Mouse (Mus musculus): ENCODE measurements around the gene Rpl4. TPM values are rescaled to one million over a fixed set of nuclear protein-coding genes. Genes with fewer than 3 reads are reported as not detected.
A peak's percentile ranks its signal among the peaks of the same experiment; 100 is the strongest.
"Not testable (repeated sequence)": the region's sequence is repeated elsewhere in the genome, so short reads cannot be mapped to it uniquely, and the experiment has no call there.

The Rpl4 gene
- polyA plus RNA-seq, 1 experiment from 2014 or later, result 1,355 TPM

- peak; percentile 93 for DNase-seq (ENCODE audit: low spot score)
- under 1% methylated on average over 35 of the region's 35 CpGs for WGBS
- peak within 1 kb of the TSS; percentile 63 for H3K4me2 ChIP-seq (ENCODE audit: low read depth, severe bottlenecking)
- H3K9me3 ChIP-seq (ENCODE audit: control insufficient read depth, low read length), result no peaks in the 10 kb centered on the region
- H3K4me3 ChIP-seq (ENCODE audit: low read depth, low read length), result peak within 1 kb of the TSS; percentile 54
- H3K4me1 ChIP-seq (ENCODE audit: control insufficient read depth, insufficient read depth, low read length), result peaks cover 9% of the 10 kb centered on the region; the same call in 1 of the 2 replicates
- H3K36me3 ChIP-seq (ENCODE audit: control insufficient read depth, insufficient read depth, low read length), result peaks cover 27% of the 10 kb centered on the region
- H3K9ac ChIP-seq (ENCODE audit: low read length), result peak within 1 kb of the TSS; percentile 60
- peak within 1 kb of the TSS; percentile 54; the same call in 1 of the 2 replicates for H3K27ac ChIP-seq (replicated peaks; ENCODE audit: low read depth, low read length)
- ATAC-seq (ENCODE audit: insufficient number of reproducible peaks, low FRiP score, low TSS enrichment, low read depth), result peak; percentile 92
- H3K27me3 ChIP-seq (ENCODE audit: control insufficient read depth, insufficient read depth, low read length), result no peaks in the 10 kb centered on the region
These were observed 5.9 kb downstream of the Rpl4 start, which contains the start of gene Snapc5 for GRCm38 (mm10) chr9:64178974-64179646. Gene Snapc5, plus strand, starts transcription at chr9:64179274.

GRCm38 (mm10) chr9:64183295-64183694 lies 10.1 kb downstream of the Rpl4 start:
- H3K27ac ChIP-seq (replicated peaks; ENCODE audit: low read depth, low read length); H3K4me1 ChIP-seq (ENCODE audit: control insufficient read depth, insufficient read depth, low read length); ATAC-seq (ENCODE audit: insufficient number of reproducible peaks, low FRiP score, low TSS enrichment, low read depth); H3K9ac ChIP-seq (ENCODE audit: low read length); H3K4me2 ChIP-seq (ENCODE audit: low read depth, severe bottlenecking); DNase-seq (ENCODE audit: low spot score); H3K4me3 ChIP-seq (ENCODE audit: low read depth, low read length); H3K9me3 ChIP-seq (ENCODE audit: control insufficient read depth, low read length); H3K27me3 ChIP-seq (ENCODE audit: control insufficient read depth, insufficient read depth, low read length); H3K36me3 ChIP-seq (ENCODE audit: control insufficient read depth, insufficient read depth, low read length): not testable (repeated sequence)
- WGBS, result 92% methylated on average over 5 of the region's 5 CpGs

GRCm38 (mm10) chr9:64184166-64184840 lies 11.1 kb downstream of the Rpl4 start:
- peaks cover 2% of the 10 kb centered on the region; the same call in 1 of the 2 replicates for H3K36me3 ChIP-seq (ENCODE audit: control insufficient read depth, insufficient read depth, low read length)

GRCm38 (mm10) chr9:64193879-64194278 lies 20.7 kb downstream of the Rpl4 start:
- 97% methylated on average over 1 of the region's 1 CpGs for WGBS
- H3K36me3 ChIP-seq (ENCODE audit: control insufficient read depth, insufficient read depth, low read length), result peaks cover 5% of the 10 kb centered on the region
- H3K4me3 ChIP-seq (ENCODE audit: low read depth, low read length), result no peak overlapping the region
- no peak for ATAC-seq (ENCODE audit: insufficient number of reproducible peaks, low FRiP score, low TSS enrichment, low read depth)
- H3K4me2 ChIP-seq (ENCODE audit: low read depth, severe bottlenecking), result no peak overlapping the region
- H3K27ac ChIP-seq (replicated peaks; ENCODE audit: low read depth, low read length), result no peak overlapping the region
- H3K27me3 ChIP-seq (ENCODE audit: control insufficient read depth, insufficient read depth, low read length), result no peaks in the 10 kb centered on the region
- no peak for DNase-seq (ENCODE audit: low spot score)
- H3K9ac ChIP-seq (ENCODE audit: low read length), result no peak overlapping the region
- no peaks in the 10 kb centered on the region for H3K9me3 ChIP-seq (ENCODE audit: control insufficient read depth, low read length)
- no peaks in the 10 kb centered on the region for H3K4me1 ChIP-seq (ENCODE audit: control insufficient read depth, insufficient read depth, low read length)

More at GRCm38 (mm10) chr9:64184166-64184840, 11.1 kb downstream of the Rpl4 start:
- no peaks in the 10 kb centered on the region for H3K9me3 ChIP-seq (ENCODE audit: control insufficient read depth, low read length)
- ATAC-seq (ENCODE audit: insufficient number of reproducible peaks, low FRiP score, low TSS enrichment, low read depth) (no peak), DNase-seq (ENCODE audit: low spot score) (no peak)
- H3K4me3 ChIP-seq (ENCODE audit: low read depth, low read length), result no peak overlapping the region
- no peak overlapping the region for H3K9ac ChIP-seq (ENCODE audit: low read length)
- no peak overlapping the region for H3K4me2 ChIP-seq (ENCODE audit: low read depth, severe bottlenecking)
- H3K27me3 ChIP-seq (ENCODE audit: control insufficient read depth, insufficient read depth, low read length), result no peaks in the 10 kb centered on the region
- H3K4me1 ChIP-seq (ENCODE audit: control insufficient read depth, insufficient read depth, low read length), result 0 out of 2 replicates have a peak, but pooled peaks cover 6% of the 10 kb centered on the region
- no peak overlapping the region for H3K27ac ChIP-seq (replicated peaks; ENCODE audit: low read depth, low read length)
- 95% methylated on average over 5 of the region's 5 CpGs for WGBS

GRCm38 (mm10) chr9:64195554-64195953 lies 22.4 kb downstream of the Rpl4 start:
- ATAC-seq (ENCODE audit: insufficient number of reproducible peaks, low FRiP score, low TSS enrichment, low read depth) (no peak), DNase-seq (ENCODE audit: low spot score) (no peak)
- Histone ChIP-seq H3K9ac (ENCODE audit: low read length) (no peak overlapping the region), H3K36me3 (ENCODE audit: control insufficient read depth, insufficient read depth, low read length) (peaks cover 5% of the 10 kb centered on the region), H3K27me3 (ENCODE audit: control insufficient read depth, insufficient read depth, low read length) (no peaks in the 10 kb centered on the region), H3K4me3 (ENCODE audit: low read depth, low read length) (no peak overlapping the region), H3K9me3 (ENCODE audit: control insufficient read depth, low read length) (no peaks in the 10 kb centered on the region), H3K4me1 (ENCODE audit: control insufficient read depth, insufficient read depth, low read length) (no peaks in the 10 kb centered on the region), H3K27ac (replicated peaks; ENCODE audit: low read depth, low read length) (no peak overlapping the region), H3K4me2 (ENCODE audit: low read depth, severe bottlenecking) (no peak overlapping the region)
- WGBS, result 82% methylated on average over 4 of the region's 4 CpGs

- WGBS, result 84% methylated on average over 8 of the region's 8 CpGs
- DNase-seq (ENCODE audit: low spot score), result no peak
- no peaks in the 10 kb centered on the region; the same call in 1 of the 2 replicates for H3K36me3 ChIP-seq (ENCODE audit: control insufficient read depth, insufficient read depth, low read length)
- H3K27ac ChIP-seq (replicated peaks; ENCODE audit: low read depth, low read length), result no peak overlapping the region
- no peak overlapping the region for H3K4me2 ChIP-seq (ENCODE audit: low read depth, severe bottlenecking)
- no peaks in the 10 kb centered on the region for H3K9me3 ChIP-seq (ENCODE audit: control insufficient read depth, low read length)
- H3K27me3 ChIP-seq (ENCODE audit: control insufficient read depth, insufficient read depth, low read length), result no peaks in the 10 kb centered on the region
- H3K4me1 ChIP-seq (ENCODE audit: control insufficient read depth, insufficient read depth, low read length), result no peaks in the 10 kb centered on the region
- no peak overlapping the region for H3K4me3 ChIP-seq (ENCODE audit: low read depth, low read length)
- H3K9ac ChIP-seq (ENCODE audit: low read length), result no peak overlapping the region
- no peak for ATAC-seq (ENCODE audit: insufficient number of reproducible peaks, low FRiP score, low TSS enrichment, low read depth)
These were observed 24.3 kb downstream of the Rpl4 start for GRCm38 (mm10) chr9:64197524-64197923.

GRCm38 (mm10) chr9:64198068-64198762 lies 25.0 kb downstream of the Rpl4 start:
- Histone ChIP-seq H3K27me3 (ENCODE audit: control insufficient read depth, insufficient read depth, low read length) (no peaks in the 10 kb centered on the region), H3K9ac (ENCODE audit: low read length) (no peak overlapping the region), H3K9me3 (ENCODE audit: control insufficient read depth, low read length) (no peaks in the 10 kb centered on the region), H3K36me3 (ENCODE audit: control insufficient read depth, insufficient read depth, low read length) (no peaks in the 10 kb centered on the region; the same call in 1 of the 2 replicates), H3K27ac (replicated peaks; ENCODE audit: low read depth, low read length) (no peak overlapping the region), H3K4me2 (ENCODE audit: low read depth, severe bottlenecking) (no peak overlapping the region), H3K4me3 (ENCODE audit: low read depth, low read length) (no peak overlapping the region), H3K4me1 (ENCODE audit: control insufficient read depth, insufficient read depth, low read length) (no peaks in the 10 kb centered on the region)
- no peak for ATAC-seq (ENCODE audit: insufficient number of reproducible peaks, low FRiP score, low TSS enrichment, low read depth)
- no peak for DNase-seq (ENCODE audit: low spot score)
- WGBS, result 94% methylated on average over 5 of the region's 5 CpGs

- not testable (repeated sequence) for H3K27ac ChIP-seq (replicated peaks; ENCODE audit: low read depth, low read length); H3K9ac ChIP-seq (ENCODE audit: low read length); H3K4me3 ChIP-seq (ENCODE audit: low read depth, low read length); H3K4me1 ChIP-seq (ENCODE audit: control insufficient read depth, insufficient read depth, low read length); H3K4me2 ChIP-seq (ENCODE audit: low read depth, severe bottlenecking); H3K27me3 ChIP-seq (ENCODE audit: control insufficient read depth, insufficient read depth, low read length); ATAC-seq (ENCODE audit: insufficient number of reproducible peaks, low FRiP score, low TSS enrichment, low read depth); DNase-seq (ENCODE audit: low spot score); H3K36me3 ChIP-seq (ENCODE audit: control insufficient read depth, insufficient read depth, low read length); H3K9me3 ChIP-seq (ENCODE audit: control insufficient read depth, low read length)
- 91% methylated on average over 7 of the region's 7 CpGs for WGBS
These were observed 25.7 kb downstream of the Rpl4 start for GRCm38 (mm10) chr9:64198763-64199418.

Data from limb, embryonic 11.5 days (tissue).